Mouse (Mus musculus) lung, adult 2 months (tissue): ENCODE measurements at regions not wholly inside any gene's neighbourhood (a gene's known extent, or its start where the extent isn't known, plus 50 kb on each side); places are given as distances from the start of the nearest gene placed in this dataset.

Source experiments
- CTCF ChIP-seq: fragments of 200-500 bp; IDR thresholded peaks from 2 replicates; pipeline ENCODE4 v1.5.1; 2011; ENCODE audit warnings: mild to moderate bottlenecking, low read length, control low read depth; ENCODE audit not compliant: insufficient read depth
- POLR2A ChIP-seq: fragments of 200-500 bp; IDR thresholded peaks from 2 replicates; pipeline ENCODE4 v1.6.1; 2011; ENCODE audit warnings: low read depth, mild to moderate bottlenecking, control low read depth, low read length, borderline replicate concordance; ENCODE audit errors: extremely low read depth

DNA sequence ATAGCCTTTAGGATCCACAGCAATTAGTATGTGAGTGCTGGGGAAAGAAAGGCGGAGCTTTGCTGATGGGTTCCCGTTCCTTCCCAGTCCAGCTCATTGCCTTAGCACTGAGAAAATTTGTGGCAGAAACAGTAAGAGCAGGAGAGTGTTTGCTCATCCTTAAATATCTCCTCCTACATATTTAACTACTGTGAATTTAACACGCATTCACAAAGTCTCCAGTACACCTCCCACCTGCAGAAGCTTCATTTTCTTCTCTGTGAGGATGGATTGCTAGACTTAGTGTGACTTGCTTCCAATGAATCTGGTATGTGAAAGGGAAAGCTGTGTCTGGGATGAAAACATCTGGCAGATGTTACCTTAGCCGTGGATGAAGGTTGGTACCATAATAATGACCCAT lies 207.0 kb upstream of the Frg1 start:
- TF ChIP-seq POLR2A (no peak), CTCF (no peak)
